Mouse (Mus musculus): ENCODE data around the gene Lrrc55.

Gene Lrrc55

GRCm38 (mm10) chr2:85131724-85132123 is 65.3 kb downstream of the Lrrc55 start:
- no peak for DNase-seq (ENCODE audit: low spot score)

- no peak for DNase-seq (ENCODE audit: low spot score)
Measured at GRCm38 (mm10) chr2:85131226-85131625, 65.8 kb downstream of the Lrrc55 start.

GRCm38 (mm10) chr2:85129496-85129971 is 67.5 kb downstream of the Lrrc55 start:
- DNase-seq (ENCODE audit: low spot score), result no peak

GRCm38 (mm10) chr2:85123869-85124535 is 73.0 kb downstream of the Lrrc55 start:
- no peak for DNase-seq (ENCODE audit: low spot score)

- no peak for DNase-seq (ENCODE audit: low spot score)
Measured at GRCm38 (mm10) chr2:85123187-85123868, 73.7 kb downstream of the Lrrc55 start.
